In the genomic region with DNA sequence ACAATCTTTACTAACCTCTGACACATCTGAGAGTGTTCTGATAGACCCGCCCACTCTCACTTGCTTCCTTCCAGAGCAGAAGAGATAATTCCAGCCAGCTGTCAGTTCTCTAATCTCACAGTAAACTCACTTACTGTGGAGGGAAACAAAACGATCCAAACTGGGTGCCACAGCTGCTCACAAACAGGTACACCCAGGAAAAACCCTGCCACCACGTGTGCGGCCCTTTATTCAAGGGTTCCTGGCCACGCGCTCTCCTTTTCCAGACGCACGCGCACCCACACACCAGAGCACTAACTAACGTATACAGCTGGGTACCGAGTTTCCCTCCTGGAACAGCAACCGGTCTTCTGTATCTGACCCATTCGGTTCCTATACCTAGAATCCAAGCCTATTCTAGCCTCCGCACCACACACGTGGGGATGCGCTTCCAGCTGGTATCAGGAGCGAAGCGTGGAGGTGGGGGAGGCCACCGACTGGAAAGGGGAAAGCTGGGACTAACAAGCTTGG, we compare ENCODE assay signal across 8 mouse cellular contexts. TPM values are rescaled to one million over a fixed set of nuclear protein-coding genes. Genes with fewer than 3 reads are reported as not detected.
DNase-seq lines count a peak whose midpoint lies in the region; ATAC-seq lines count a peak whose summit lies in the region.

No protein-coding gene starts in this region.

- H3K9ac ChIP-seq in liver, embryonic 16.5 days (ENCODE audit: low read depth, low read length): peak overlapping the region; percentile 81
- H3K9ac ChIP-seq in stomach, embryonic 14.5 days (replicated peaks; ENCODE audit: low read depth, low read length): peak overlapping the region; percentile 55; the same call in 1 of the 2 replicates

- peak; percentile 26 for DNase-seq in adrenal gland, postnatal 10 days
- no peak for DNase-seq in adrenal gland, adult 18-20 months (ENCODE audit: low spot score in 2 of 2)
- peak; percentile 52 to 68 for DNase-seq in right cerebral cortex, postnatal 10 days (ENCODE audit: low spot score in 2 of 2)
- no peak for DNase-seq in right cerebral cortex, postnatal 25 days
- no peak for DNase-seq in hindbrain, embryonic 10.5 days (ENCODE audit: low spot score)
- no peak for DNase-seq in frontal cortex, postnatal 10 days (ENCODE audit: low spot score in 2 of 2)

- H3K4me1 ChIP-seq in hindbrain, embryonic 10.5 days (replicated peaks): peaks cover 37% of the 10 kb centered on the region
- H3K4me1 ChIP-seq in liver, embryonic 16.5 days (ENCODE audit: control insufficient read depth, low read depth, low read length): peaks cover 28% of the 10 kb centered on the region
- peaks cover 17% of the 10 kb centered on the region for H3K4me1 ChIP-seq in stomach, embryonic 14.5 days (ENCODE audit: control insufficient read depth, insufficient read depth, low read length)

- peak overlapping the region; percentile 84 for H3K27ac ChIP-seq in hindbrain, embryonic 10.5 days
- H3K27ac ChIP-seq in liver, embryonic 16.5 days (ENCODE audit: low read length): no peak overlapping the region; the same call in 1 of the 2 replicates
- no peak overlapping the region for H3K27ac ChIP-seq in stomach, embryonic 14.5 days (ENCODE audit: low read length)

- 2% methylated on average over 19 of the region's 19 CpGs for WGBS in hindbrain, embryonic 10.5 days
- under 1% methylated on average over 19 of the region's 19 CpGs for WGBS in liver, embryonic 16.5 days (ENCODE audit: insufficient replicate concordance)
- 2% methylated on average over 19 of the region's 19 CpGs for WGBS in stomach, embryonic 14.5 days

- no peak for ATAC-seq in liver, embryonic 16.5 days (ENCODE audit: low read depth)
- ATAC-seq in stomach, embryonic 14.5 days (ENCODE audit: insufficient number of reproducible peaks, insufficient read depth, low FRiP score, low read depth): no peak

- H3K27me3 ChIP-seq in hindbrain, embryonic 10.5 days (ENCODE audit: insufficient read depth, poor library complexity, severe bottlenecking): peaks cover 83% of the 10 kb centered on the region
- H3K27me3 ChIP-seq in liver, embryonic 16.5 days (ENCODE audit: control insufficient read depth, insufficient read depth, low read depth, low read length): peaks cover 52% of the 10 kb centered on the region
- 0 out of 2 replicates have a peak, but pooled peaks cover 12% of the 10 kb centered on the region for H3K27me3 ChIP-seq in stomach, embryonic 14.5 days (ENCODE audit: control insufficient read depth, insufficient read depth, low read length)

- H3K4me2 ChIP-seq in liver, embryonic 16.5 days (ENCODE audit: low read depth, low read length): peak overlapping the region; percentile 93
- peak overlapping the region; percentile 100 for H3K4me2 ChIP-seq in stomach, embryonic 14.5 days (replicated peaks; ENCODE audit: low read depth, low read length)

- H3K36me3 ChIP-seq in hindbrain, embryonic 10.5 days: no peaks in the 10 kb centered on the region
- H3K36me3 ChIP-seq in liver, embryonic 16.5 days (ENCODE audit: control insufficient read depth, insufficient read depth): no peaks in the 10 kb centered on the region
- H3K36me3 ChIP-seq in stomach, embryonic 14.5 days (ENCODE audit: control insufficient read depth, insufficient read depth, low read length): no peaks in the 10 kb centered on the region

- no peaks in the 10 kb centered on the region for H3K9me3 ChIP-seq in hindbrain, embryonic 10.5 days
- no peaks in the 10 kb centered on the region for H3K9me3 ChIP-seq in liver, embryonic 16.5 days (replicated peaks; ENCODE audit: control insufficient read depth, low read length)
- no peaks in the 10 kb centered on the region for H3K9me3 ChIP-seq in stomach, embryonic 14.5 days (ENCODE audit: control insufficient read depth, low read depth, low read length)

- peak overlapping the region; percentile 64 for H3K4me3 ChIP-seq in hindbrain, embryonic 10.5 days
- peak overlapping the region; percentile 74 for H3K4me3 ChIP-seq in liver, embryonic 16.5 days (ENCODE audit: low read depth, low read length)
- peak overlapping the region; percentile 65 for H3K4me3 ChIP-seq in stomach, embryonic 14.5 days (ENCODE audit: low read depth, low read length)

RNA-seq across cellular contexts. Expression of a gene that starts 1.3 kb away (rescaled TPM):
- total RNA-seq in adrenal gland, postnatal 10 days (2021): 10 to 100 TPM; 10.1 to 11.7 TPM
- total RNA-seq in adrenal gland, adult 18-20 months (2021): 10 to 100 TPM; 10.2 to 13.8 TPM
- 0.43 and 0.46 TPM in 2 replicates for polyA plus RNA-seq in hindbrain, embryonic 10.5 days (2016; fragmentation: Nextera tagmentation; extraction: Ambion mirVana)
- polyA plus RNA-seq in liver, embryonic 16.5 days (2015; fragmentation: Nextera tagmentation; extraction: Ambion mirVana): 0.59 and 0.63 TPM in 2 replicates
- 0.49 and 1.0 TPM in 2 replicates for polyA plus RNA-seq in stomach, embryonic 14.5 days (2014; fragmentation: Nextera tagmentation; extraction: Ambion mirVana)

Comparison
In these comparisons a context has a peak if more than half of its experiments do, and no peak if none do; other contexts are left out.
1. DNase-seq: peak in adrenal gland, postnatal 10 days (single experiment) and right cerebral cortex, postnatal 10 days (2 of 2); none in adrenal gland, adult 18-20 months (0 of 2), right cerebral cortex, postnatal 25 days (single experiment), hindbrain, embryonic 10.5 days (single experiment) and frontal cortex, postnatal 10 days (0 of 2).
2. Peak in every context shown above with its lines, with median percentiles within 50 percentile points of each other: H3K4me3 ChIP-seq.